Mouse (Mus musculus) heart, adult 9 months (tissue): ENCODE results near the gene Fem1b.
"Not testable (repeated sequence)": the region's sequence is repeated elsewhere in the genome, so short reads cannot be mapped to it uniquely, and the experiment has no call there.

Experiments used
- DNase-seq, 2 experiments: peaks; one replicate each; pipeline ENCODE4 v3.0.0; 2022; ENCODE audit warnings: low spot score in 2 of 2

Gene Fem1b

DNA sequence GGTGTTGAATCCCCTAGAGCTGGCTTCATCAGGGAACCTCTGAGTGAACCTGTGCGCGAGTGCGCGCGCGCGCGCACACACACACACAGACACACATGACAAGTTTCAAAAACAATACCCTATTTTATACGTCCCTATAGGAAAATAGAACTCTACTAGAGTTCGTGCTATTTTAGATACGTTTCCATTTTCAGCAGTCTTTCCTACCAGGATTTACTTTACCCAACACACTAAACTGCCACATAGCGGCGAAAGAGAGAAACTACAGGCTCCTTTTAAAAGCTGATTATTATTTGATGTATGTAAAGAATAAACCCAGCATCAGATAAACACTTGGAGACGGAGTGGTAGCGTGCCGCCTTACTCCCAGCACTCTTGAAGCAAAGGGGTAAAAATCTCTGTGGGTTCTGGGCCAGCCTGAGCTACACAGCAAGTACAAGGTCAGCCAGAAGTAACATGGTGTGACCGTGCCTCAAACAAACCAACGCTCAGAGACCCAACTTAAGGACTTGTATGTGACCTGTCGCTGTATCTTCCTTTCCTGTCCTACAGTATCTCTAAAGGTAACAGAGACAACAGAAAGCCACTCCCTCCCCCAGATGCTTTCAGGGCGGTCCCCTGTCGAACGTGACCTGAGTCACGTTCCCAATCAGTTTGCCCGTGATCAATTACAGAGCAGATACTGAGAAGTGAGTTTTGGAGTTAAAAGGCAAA lies 16.4 kb upstream of the Fem1b start:
- DNase-seq = no peak

DNA sequence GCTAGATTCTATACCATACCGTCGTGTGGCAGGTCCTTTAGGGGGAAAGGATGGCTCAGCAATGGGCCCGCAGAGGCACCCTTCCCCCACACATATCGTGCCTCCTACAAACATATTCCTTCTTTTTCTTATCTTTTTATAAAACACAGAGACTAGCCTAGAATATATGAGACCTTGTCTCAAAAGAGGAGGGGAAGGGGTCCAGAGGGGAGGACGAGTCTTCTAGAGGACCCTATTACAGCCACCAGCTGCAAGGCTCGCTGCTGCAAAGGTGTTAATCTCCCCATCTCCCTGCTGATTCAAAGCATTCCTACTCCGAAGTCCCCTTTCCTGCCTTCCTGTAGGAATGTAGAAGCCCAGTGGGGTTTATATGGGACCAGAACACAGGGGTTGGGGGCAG lies 14.7 kb upstream of the Fem1b start:
- DNase-seq = no peak

DNA sequence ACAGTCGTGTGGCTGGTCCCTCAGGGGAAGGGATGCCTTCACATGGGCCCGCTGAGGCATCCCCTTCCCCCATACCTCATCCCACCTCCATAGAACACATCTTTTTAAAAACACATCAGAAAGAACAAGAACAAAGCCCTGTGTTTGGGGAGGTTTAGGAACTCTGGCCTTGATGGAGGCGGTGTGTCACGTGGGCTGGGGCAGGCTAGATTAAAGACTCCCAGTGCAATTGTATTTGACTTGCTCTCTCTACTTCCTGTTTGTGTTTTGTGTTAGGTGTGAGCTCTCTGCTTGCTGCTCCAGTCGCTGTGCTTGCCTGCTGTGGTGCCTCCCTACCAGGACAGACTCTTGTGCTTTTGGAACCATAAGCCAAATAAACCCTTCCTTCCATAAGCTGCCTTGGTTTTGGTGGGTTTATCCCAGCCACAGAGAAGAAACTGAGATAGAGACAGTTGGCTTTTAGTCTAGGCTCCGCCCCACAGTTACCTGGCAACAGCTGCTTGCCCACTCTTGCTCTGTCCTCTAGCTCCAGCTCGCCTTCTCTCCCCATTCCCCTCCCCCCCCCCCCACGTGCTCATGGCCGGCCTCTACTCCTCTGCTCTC lies 14.2 kb upstream of the Fem1b start:
- DNase-seq = no peak

DNA sequence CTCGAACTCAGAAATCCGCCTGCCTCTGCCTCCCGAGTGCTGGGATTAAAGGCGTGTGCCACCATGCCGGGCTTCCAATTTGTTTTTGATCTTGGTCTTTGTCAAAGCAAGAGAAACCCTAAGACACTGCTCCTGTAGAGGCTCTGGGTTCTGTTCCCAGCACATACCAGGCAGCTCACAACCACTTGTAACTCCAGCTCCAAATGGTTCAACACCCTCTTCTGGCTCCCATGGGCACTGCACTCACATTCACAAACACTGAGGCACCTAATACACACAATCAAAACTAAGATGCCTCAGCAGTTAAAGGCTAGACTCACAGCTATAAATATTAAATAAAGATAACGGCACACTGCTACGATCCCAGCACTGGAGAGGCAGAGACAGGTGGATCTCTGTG lies 10.1 kb upstream of the Fem1b start:
- DNase-seq = no peak

DNA sequence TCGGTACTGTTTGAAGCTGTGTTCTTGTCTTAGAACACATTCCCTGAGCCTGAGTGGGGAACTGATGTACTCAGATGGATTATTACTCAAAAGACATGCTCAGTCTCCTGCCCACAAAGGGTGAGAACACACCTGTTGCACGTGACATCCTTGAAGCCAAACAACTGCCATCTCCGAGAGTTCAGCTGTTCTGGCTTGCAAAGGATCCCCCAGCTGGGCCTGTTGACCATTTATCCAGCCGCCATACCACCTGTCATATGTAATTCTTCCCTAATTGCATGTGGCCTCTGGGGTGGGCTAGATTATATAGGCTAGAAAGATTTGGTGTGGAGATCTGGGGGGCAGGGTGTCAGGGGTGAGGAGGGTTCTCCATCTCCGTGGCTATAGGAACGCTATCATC lies 9.1 kb upstream of the Fem1b start:
- DNase-seq = no peak

DNA sequence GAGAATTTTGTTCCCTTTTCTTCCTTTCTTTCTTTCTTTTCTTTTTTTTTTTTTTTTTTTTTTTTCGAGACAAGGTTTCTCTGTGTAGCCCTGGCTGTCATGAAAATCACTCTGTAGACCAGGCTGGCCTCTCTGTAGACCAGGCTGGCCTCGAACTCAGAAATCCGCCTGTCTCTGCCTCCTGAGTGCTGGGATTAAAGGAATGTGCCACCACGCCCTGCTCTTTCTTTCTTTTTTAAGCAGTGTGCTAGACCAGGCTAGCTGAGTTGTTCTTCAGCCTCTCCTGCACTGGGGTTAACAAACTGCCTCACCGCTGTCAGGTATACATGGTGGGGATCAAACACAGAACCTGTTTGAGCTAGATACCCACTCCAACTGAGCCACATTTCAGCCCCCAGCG lies 8.2 kb upstream of the Fem1b start:
- DNase-seq = not testable (repeated sequence)

DNA sequence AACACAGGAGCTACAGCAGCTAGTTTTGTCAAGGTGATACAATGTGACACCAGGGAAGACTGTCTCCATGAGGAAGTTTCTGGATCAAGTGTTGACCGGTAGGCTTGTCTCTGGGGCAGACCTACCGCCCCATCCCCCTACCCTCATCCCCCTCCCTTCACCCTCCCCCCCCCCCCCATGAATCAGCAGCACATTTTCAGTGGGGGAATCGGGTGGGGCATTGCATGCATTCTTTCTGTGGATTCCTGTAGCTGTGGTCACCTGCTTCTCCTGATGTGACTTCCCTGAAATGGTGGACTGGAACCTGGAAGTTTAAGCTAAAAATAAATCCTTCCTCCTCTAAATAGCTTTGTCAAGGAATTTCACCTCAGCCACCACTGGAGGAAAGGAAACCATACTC lies 7.8 kb upstream of the Fem1b start:
- DNase-seq = no peak

DNA sequence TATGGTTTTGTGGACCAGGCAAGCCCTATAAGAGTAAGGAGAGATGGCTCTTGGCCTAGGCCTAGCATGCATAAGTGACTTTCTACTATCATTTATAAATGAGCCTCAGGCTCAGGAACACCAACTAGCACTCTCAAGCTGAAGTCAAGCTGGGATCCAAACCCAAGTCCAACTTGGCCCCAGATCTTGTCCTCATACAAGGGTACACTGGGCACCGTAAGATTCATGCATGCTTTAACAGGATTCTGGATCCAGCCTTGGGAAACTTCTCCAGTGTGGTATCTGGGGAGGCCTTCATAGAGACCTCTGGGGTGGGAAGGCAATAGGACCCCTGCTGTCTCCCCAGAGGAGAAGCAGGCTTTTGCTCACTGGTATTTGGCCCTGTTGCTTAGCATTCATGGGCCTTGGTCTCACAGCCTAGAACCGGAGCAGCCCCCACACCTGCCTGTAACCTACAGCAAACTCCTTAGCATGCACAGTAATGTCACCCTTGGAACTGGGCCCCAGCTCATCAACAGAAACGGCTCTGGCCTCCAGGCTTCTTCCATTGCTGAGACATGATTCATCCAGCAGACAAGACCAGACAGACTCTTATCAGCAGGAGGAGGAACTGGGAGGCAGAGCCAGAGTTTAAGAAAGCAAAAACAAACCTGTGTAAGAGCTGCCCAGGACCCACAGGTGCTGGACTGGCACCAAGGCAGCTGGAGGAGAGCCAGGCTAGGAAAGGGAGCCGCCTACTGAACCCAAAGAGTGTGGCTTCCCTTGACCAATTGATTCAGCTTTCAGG lies 6.3 kb upstream of the Fem1b start:
- no peak for DNase-seq

DNA sequence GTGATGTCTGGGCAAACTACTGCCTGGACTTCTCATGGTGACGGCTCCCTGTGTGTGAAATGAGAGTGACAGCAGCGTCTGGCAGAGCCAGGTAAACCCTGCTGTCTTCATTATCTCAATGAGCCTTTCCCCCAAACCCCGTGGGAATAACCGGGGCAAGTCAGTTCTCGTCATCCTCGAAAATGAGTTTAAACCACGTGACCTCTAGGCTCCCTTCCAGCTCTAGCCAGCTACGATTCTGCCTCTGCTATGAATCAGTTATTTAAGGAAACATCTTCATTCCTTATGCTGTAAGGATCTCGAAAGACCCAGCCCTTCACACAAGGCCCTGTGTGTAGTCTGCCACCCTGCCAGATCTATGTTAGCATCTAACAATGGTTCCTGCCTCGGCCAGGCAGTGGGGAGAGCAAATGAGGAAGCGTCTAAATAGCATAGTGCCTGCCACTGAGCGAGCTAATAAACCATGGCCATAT lies 5.4 kb upstream of the Fem1b start:
- peak; percentile 54 to 73 for DNase-seq

DNA sequence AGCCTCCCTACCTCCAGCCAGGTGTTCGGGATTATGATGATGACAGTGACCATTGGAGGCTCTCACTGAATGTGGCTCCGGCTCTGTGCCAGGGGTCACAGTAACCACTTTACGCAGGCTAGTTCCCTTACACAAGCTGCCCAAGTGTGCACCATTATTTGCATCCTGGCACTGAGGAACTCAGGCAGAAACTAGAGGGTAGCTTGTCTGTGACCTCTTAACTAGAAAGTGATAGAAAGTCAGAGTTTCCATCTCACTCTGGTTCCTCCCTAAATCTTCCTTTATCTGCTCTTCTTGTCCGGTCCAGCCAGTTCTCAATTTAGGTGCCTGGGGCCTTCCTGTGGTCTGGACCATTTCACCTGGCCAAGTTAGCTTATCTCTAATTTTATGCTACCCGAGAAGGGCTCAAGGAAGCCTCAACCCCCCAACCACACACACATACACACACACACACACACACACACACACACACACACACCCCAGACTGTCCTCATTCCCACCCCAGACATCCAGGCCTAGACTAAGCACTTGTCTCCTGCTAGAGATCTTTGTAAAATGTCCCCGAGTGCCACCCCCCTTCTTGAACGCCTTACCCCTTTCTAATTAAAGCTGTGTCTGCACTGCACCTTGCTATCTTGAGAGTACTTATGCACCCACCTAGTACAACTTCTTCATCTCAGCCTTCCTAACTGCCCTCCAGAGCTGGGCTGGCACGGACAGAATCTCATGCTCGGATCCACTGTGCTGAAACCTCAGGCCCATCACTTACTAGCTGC lies 4.8 kb upstream of the Fem1b start:
- DNase-seq = no peak

DNA sequence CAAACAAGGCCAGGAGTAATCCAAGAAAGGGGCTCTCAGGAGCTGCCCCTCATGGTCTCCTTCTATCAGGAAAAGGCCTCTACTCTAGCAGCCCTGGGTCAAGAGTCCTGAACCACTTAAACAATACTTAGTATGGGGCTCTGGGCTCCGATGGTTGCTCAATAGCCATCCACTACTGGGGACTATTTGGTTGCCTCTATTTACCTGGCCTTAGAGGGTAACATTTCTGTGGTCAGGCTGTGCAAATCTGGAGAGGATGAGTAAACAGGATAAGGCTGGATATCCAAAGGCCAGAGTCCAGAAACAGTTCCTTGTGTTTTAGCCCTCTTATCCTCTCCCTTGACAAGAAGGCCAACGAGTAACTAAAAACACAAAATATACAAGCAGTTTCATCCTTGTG lies 3.0 kb upstream of the Fem1b start:
- DNase-seq = no peak

DNA sequence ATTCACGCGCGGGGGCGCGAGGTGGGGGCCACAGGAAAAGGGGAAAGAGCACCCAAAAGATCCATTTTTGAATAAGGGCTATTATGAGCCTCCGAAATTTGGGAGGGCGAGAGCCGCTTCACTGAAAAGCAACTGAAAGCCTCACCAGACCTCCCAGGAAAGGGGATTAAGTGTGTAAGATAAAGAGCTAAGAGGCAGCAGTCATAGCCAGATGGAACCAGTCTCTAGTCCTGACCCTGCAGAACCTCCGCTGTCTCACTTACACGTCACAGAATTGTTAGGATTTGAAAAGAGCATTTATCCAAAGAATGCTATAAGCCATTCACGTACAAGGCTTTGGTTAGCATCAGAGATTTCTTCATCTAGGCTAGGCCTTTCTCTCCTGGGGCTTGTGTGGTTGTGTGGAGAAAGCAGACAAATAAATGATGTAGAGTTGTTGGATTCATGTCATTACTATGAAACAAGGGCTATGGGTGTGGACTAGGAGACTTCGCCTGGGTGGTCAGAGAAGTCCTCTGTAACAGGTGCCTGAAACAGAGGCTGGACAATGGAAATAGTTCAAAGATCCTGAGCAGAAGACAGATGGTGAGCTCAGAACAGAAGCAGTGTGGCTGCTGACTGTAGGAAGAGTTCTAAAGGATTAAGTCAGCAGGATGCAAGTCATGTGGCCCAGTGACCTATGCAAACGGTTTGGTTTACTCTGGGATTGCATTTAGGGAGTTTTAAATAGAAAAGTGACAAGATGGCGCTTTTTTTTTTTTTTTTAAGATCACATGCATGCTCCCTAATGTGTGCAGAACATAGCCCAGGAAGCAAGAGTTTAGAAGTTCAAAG lies 699 bp upstream of the Fem1b start:
- DNase-seq = no peak

DNA sequence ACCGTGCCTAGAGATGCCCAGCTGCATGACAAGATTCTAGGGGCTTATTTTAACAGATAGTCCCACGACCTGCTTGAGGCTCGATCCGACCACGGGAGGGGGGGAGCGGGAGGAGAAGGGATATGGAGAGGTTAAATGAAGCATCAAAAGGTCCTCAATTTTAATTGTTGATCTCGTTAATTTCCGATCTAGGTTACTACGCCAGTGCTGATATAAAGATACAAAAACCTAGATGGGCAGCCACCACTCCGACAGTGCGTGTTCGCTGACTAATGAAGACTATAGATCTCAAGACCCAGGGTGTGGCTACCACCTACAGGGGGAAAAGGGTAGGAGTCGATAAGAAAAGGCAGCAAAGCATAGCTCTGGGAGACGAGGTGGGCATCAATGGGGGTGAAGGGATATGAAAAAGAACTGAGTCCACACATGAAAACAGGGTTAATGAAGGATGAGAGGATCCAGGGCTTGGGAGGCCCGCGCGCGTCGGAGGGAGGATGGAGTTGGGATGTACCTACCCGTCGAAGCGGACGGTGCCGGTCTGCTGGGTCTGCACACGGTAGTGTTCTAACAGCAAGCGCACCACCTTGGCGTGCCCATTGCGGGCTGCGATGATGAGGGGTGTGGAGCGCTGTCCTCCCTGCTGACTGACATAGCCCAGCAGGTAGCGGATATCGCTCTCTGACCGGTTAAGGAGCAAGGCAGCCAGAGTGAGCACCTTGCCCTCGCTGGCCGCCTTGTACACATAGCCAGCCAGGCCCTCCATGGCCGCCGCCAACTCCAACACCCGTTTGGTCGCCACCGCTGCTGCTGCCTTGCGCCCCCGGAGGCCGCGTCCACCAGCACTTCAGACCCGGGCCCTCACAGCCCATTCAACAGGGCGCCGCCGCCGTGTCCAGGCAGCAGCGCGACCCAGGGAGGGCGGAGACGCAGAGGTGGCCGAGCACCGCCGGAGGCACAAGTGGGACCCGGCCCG lies 905 bp downstream of the Fem1b start:
- DNase-seq = peak in 1 of 2 experiments; percentile 16

DNA sequence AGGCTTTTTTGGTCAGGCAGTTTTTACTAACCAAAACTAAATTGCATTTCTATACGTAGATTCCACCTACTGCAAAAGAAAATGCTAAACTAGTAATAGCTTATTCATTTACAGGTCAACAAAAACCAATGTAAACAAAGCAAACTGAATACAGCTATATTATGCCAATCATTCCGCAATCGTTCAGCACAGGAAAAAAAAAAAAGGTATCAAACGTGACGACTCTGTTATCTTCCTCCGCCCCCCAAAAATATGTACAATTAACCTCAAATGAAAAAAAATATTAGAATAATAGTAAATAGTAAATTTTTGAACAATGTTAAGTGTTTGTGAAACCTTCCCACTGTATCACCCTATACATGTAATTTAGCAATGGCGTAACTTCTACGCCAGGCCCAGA lies 1.6 kb downstream of the Fem1b start:
- no peak for DNase-seq

DNA sequence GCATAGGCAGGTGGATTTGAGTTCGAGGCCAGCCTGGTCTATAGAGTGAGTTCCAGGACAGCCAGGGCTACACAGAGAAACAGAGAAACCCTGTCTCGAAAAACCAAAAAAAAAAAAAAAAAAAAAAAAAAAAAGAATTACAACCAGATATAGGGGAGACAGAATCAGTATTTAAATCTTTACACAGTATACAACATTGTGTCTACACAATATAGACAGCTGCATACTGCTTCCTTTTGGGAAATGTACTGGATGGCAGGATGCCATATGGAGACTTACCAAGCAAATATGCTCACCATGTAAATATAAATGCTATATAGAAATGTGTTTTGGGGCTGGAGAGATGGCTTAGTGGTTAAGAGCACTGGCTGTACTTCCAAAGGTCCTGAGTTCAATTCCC lies 12.5 kb downstream of the Fem1b start:
- not testable (repeated sequence) for DNase-seq

DNA sequence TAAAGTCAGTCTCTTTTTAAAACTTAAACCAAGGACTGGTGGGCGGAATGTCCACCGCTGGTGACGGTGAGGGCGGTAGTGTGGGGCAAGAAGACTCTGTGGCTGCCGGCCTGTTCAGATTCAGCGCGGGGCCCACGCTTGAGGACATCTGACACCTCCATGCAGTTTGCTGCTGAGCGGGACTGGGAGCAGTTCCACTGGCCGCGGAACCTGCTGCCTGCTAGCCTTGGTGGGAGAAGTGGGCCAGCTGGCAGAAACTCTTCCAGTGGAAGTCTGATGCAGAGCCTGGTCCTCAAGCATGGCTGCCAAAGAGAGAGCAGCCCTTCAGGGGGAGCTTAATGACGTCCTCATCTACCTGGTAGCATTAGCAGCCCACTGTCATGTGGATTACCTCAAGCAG lies 21.9 kb downstream of the Fem1b start:
- DNase-seq = no peak

DNA sequence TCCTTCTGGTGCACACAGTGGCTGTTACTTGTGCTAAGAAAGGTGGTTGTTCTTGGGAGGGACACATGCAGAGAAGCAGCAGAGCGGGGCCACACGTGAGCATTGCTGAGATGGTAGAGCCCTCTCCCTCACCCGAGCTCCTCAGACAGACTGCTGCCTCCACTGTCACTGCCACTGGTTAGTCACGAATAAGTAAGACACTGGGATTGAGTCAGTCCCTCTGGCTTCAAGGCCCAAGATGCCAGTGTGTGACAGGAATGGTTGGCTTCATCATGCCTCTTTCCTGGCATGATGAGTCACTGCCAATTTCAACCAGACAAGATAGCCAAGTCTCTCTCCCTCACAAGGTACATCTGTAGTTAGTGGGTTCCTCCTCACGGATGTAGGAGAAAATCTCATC lies 25.0 kb downstream of the Fem1b start:
- no peak for DNase-seq

DNA sequence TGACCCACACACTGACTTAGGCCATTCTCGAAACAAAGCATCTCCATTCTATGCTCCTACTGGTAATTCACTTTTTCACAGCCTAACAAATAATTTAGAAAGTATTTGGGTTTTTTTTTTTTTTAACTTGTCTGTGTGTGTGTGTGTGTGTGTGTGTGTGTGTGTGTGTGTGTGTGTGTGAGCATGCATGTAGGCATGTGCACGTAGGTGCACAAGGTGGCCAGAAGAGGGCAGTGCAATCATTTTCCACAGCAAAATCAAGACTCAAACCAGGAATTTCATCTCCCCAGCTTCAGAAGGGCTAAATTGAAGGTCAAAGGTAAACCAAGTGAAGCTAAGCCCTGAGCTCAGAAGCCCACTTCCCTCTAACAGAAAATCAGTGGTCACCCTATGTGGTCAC lies 27.5 kb downstream of the Fem1b start:
- no peak for DNase-seq

DNA sequence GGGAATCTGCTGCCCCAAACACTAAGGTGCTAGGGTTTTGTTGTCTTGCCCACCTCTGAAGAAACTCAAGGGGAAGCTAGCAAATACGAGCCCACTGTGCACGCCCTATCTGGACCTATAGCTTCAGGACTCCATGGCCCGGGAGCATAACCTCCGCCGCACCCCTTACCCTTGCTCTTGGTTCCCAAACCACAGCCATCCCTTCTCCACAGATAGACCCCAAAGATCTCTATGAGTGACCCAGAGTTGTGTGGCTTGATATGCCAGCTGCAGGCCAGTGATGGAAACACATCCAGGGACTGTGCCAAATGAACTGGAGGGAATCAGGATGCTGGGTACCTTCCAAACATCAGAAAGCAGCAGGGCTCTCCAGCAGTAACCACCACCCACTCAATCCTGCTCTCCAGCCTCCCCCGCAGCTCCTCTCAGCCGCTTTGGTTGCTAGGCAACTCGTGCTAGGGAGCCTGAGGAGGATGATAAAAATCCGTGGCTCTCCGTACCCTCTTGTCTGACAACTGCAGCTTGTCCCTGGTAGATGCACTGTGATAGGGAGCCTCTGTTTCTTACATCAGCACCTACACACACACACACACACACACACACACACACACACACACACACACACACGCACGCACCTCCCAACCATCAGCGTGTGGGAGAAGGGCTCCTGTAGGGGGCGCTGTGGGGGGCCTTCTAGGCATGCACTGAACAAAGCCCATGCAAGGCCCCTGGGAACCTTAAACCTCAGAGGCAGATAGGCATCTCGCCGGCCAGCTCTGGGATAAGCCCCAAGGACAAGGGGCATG lies 28.6 kb downstream of the Fem1b start:
- DNase-seq = no peak
